Mouse (Mus musculus): Measurements from ENCODE around the gene Psmd2. TPM values are rescaled to one million over a fixed set of nuclear protein-coding genes. Genes with fewer than 3 reads are reported as not detected.

Gene Psmd2
- polyA plus RNA-seq, 1 experiment from 2014 or later: 301 TPM

DNA sequence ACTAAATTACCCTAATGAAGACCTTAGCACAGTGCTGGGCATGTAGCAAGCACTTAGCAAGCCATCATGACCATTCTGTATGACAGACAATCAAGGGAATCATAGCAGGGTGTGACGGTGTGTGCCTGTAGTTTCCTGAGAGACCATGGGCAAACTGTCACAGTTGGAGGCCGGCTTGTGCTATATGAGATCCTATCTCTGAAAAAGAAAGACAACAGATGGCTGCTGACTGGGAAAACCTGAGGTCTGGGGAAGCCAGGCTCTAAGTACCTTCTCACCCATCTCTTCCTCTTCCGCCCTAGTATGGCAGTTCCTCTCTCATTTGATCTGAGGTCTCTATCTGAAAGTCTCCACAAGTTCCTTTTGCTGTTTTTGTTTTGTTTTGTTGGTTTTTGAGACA is 54.3 kb downstream of the Psmd2 start:
- ATAC-seq (ENCODE audit: low read depth): no peak
- H3K4me2 ChIP-seq (ENCODE audit: low read depth, low read length): no peak overlapping the region
- peaks cover 11% of the 10 kb centered on the region for H3K4me1 ChIP-seq (replicated peaks; ENCODE audit: control insufficient read depth, insufficient read depth, low read length)
- WGBS: 84% methylated on average over 3 of the region's 3 CpGs
- H3K9me3 ChIP-seq (ENCODE audit: control insufficient read depth, low read length): no peaks in the 10 kb centered on the region
- no peak overlapping the region for H3K9ac ChIP-seq (ENCODE audit: low read length)
- H3K36me3 ChIP-seq (ENCODE audit: control insufficient read depth, insufficient read depth, low read length): peaks cover 2% of the 10 kb centered on the region; the same call in 1 of the 2 replicates
- H3K4me3 ChIP-seq (ENCODE audit: low read length): no peak overlapping the region
- H3K27me3 ChIP-seq (ENCODE audit: control insufficient read depth, insufficient read depth, low read depth, low read length): no peaks in the 10 kb centered on the region
- H3K27ac ChIP-seq (ENCODE audit: low read length): no peak overlapping the region

DNA sequence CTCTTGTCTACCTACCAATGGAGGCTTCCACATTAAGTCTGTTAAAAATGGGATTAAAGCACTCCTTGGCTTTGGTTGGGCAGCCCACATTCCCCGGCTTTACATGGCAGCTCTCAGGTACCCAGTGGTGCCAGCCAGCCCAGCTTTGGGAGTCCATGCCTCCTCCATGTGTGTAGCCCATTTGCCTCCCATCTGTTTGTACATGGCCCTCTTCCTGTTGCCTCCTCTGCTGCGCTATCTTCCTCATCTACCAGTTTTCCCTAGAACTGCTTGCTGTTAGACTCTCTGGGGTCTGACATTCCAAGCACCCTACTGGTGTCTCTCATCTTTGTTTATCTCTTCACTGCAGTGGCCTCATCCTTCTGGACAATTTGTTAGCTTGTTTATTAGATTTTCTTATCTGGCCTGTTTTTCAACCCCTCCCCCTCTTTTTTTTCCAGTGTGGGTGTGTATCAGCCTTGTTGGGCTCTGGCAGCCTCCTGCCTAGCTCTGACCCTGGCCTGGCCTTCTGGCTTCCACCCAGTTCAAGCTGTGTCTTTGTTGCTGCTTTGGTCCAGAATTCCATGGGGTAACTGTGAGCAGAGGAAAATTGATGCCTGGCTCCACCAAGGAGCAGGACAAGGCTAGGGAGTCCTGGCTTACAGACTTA is 55.1 kb downstream of the Psmd2 start:
- H3K9me3 ChIP-seq (ENCODE audit: control insufficient read depth, low read length): no peaks in the 10 kb centered on the region
- H3K4me3 ChIP-seq (ENCODE audit: low read length): no peak overlapping the region
- H3K9ac ChIP-seq (ENCODE audit: low read length): no peak overlapping the region
- H3K27ac ChIP-seq (ENCODE audit: low read length): no peak overlapping the region
- H3K4me2 ChIP-seq (ENCODE audit: low read depth, low read length): no peak overlapping the region
- peaks cover 9% of the 10 kb centered on the region for H3K4me1 ChIP-seq (replicated peaks; ENCODE audit: control insufficient read depth, insufficient read depth, low read length)
- no peak for ATAC-seq (ENCODE audit: low read depth)
- H3K36me3 ChIP-seq (ENCODE audit: control insufficient read depth, insufficient read depth, low read length): peaks cover 2% of the 10 kb centered on the region
- 84% methylated on average over 2 of the region's 2 CpGs for WGBS
- no peaks in the 10 kb centered on the region for H3K27me3 ChIP-seq (ENCODE audit: control insufficient read depth, insufficient read depth, low read depth, low read length)

DNA sequence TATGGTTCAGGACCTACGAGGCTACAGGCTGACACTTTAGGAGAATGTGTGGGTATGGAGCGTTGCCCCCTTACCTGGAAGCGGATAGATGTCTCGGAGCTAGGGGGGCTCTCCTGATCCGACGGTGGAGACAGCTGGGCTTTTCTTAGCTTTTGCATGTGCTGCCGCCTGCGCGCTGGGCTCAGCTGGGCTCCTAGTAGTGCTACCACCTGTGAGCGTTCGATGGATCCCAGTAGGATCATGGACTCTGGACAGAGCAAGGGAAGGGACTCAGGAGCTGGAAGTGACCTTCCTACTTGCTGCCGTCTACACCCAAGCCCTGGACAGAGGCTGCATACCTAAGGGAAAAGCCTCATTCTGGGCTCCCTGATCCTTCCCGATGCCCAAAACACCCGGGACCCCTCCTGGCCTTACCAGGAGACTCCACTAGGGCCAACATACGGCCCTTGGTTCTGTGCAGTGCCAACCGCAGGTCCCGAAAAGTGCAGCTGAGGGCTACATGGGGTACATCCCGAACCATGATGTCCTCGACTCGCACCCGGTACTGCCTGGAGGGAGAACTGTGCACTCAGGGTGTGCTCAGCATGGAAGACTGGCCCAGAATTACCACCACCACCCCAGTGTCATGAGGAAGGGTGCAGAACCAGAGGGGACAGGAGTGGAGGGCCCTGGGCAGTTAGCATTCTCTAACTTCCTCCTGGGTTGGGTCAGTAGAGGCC is 56.9 kb downstream of the Psmd2 start:
- Histone ChIP-seq H3K27ac (ENCODE audit: low read length) (no peak overlapping the region), H3K36me3 (ENCODE audit: control insufficient read depth, insufficient read depth, low read length) (peaks cover 2% of the 10 kb centered on the region), H3K4me3 (ENCODE audit: low read length) (no peak overlapping the region), H3K4me1 (replicated peaks; ENCODE audit: control insufficient read depth, insufficient read depth, low read length) (no peaks in the 10 kb centered on the region; the same call in 1 of the 2 replicates), H3K9me3 (ENCODE audit: control insufficient read depth, low read length) (no peaks in the 10 kb centered on the region), H3K4me2 (ENCODE audit: low read depth, low read length) (no peak overlapping the region), H3K9ac (ENCODE audit: low read length) (no peak overlapping the region), H3K27me3 (ENCODE audit: control insufficient read depth, insufficient read depth, low read depth, low read length) (no peaks in the 10 kb centered on the region)
- 91% methylated on average over 21 of the region's 21 CpGs for WGBS
- ATAC-seq (ENCODE audit: low read depth): no peak

DNA sequence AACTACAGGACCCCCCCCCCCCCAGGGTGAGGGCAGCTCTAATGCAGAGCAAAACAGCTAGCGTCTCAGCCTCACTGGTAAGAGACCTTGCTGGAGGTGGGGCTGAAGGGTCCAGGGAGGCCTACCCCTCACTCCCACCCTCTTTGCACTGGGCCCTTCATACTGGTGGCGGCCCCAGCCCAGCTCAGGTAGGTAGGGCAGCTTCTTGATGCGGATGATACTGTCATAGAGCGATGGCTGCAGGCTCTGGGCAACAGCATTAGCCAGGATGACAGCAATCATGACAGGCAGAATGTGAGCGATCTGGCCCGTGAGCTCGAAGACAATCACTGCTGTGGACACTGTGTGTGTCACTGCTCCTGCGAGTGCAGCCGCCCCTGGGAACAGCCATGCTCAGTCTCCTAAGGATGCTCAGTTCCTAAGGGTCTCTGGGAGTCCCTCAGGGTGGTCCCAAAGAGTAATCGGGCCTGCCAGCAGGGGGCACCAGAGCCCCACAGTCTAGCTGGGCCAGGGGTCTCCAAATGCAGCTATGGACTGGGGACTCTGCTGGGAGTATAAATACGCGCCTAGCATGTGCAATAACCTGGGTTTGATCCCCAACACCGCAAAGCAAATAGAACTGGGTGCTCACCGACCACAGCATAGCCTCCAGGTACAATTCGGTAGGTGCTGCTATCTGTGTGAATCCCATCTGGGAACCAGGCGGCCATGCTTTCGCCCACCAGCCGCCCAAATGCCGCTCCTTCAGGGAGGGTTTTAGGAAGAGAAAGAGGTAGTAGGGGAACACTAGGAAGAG is 57.7 kb downstream of the Psmd2 start:
- Histone ChIP-seq H3K4me1 (replicated peaks; ENCODE audit: control insufficient read depth, insufficient read depth, low read length) (no peaks in the 10 kb centered on the region; the same call in 1 of the 2 replicates), H3K36me3 (ENCODE audit: control insufficient read depth, insufficient read depth, low read length) (peaks cover 2% of the 10 kb centered on the region), H3K27ac (ENCODE audit: low read length) (no peak overlapping the region), H3K4me2 (ENCODE audit: low read depth, low read length) (no peak overlapping the region), H3K9ac (ENCODE audit: low read length) (no peak overlapping the region), H3K9me3 (ENCODE audit: control insufficient read depth, low read length) (no peaks in the 10 kb centered on the region), H3K27me3 (ENCODE audit: control insufficient read depth, insufficient read depth, low read depth, low read length) (no peaks in the 10 kb centered on the region), H3K4me3 (ENCODE audit: low read length) (no peak overlapping the region)
- 76% methylated on average over 19 of the region's 19 CpGs for WGBS
- no peak for ATAC-seq (ENCODE audit: low read depth)

DNA sequence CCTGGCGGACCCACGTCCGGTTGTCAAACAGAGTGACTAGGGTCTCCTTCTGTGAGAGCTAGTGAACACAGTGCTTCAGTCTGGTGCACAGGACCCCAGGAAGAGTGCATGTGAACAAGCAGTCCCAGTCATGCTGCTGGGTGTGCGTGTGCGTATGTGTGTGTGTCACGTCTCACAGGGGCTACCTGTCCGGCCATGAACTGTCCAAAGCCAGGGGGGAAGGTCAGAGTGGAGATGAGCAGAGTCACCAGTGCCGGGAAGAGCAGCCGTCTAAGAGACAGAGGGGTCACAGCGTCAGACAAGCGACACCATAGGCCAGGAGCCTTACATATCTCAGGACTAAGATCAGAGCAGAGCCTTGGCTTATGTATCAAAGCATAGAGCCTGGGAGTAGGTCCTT is 58.9 kb downstream of the Psmd2 start:
- H3K36me3 ChIP-seq (ENCODE audit: control insufficient read depth, insufficient read depth, low read length): peaks cover 2% of the 10 kb centered on the region
- no peak overlapping the region for H3K4me2 ChIP-seq (ENCODE audit: low read depth, low read length)
- WGBS: 88% methylated on average over 11 of the region's 11 CpGs
- H3K4me1 ChIP-seq (replicated peaks; ENCODE audit: control insufficient read depth, insufficient read depth, low read length): peaks cover 7% of the 10 kb centered on the region
- H3K27me3 ChIP-seq (ENCODE audit: control insufficient read depth, insufficient read depth, low read depth, low read length): no peaks in the 10 kb centered on the region
- H3K27ac ChIP-seq (ENCODE audit: low read length): no peak overlapping the region
- H3K9me3 ChIP-seq (ENCODE audit: control insufficient read depth, low read length): no peaks in the 10 kb centered on the region
- H3K4me3 ChIP-seq (ENCODE audit: low read length): no peak overlapping the region
- H3K9ac ChIP-seq (ENCODE audit: low read length): no peak overlapping the region
- no peak for ATAC-seq (ENCODE audit: low read depth)

DNA sequence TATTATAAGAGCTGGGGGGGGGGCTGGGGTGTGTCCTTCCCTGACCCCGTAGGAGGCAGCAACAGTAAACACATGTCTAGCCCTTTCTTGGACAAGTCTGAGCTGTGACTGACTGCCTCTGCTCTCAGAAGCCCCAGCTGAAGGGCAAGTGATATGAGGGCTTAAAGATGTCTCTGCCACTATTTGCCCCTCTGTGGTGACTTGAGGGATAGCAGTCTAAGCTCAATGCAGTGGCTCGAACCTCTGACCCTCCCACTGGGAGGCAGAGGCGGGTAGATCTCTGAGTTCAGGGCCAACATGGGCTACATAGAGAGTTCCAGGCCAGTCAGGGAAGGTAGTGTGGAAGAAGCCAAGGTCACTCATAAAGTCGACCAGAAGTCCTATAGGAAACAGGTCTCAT is 59.4 kb downstream of the Psmd2 start:
- H3K4me2 ChIP-seq (ENCODE audit: low read depth, low read length): no peak overlapping the region
- no peaks in the 10 kb centered on the region for H3K9me3 ChIP-seq (ENCODE audit: control insufficient read depth, low read length)
- H3K27ac ChIP-seq (ENCODE audit: low read length): no peak overlapping the region
- H3K4me1 ChIP-seq (replicated peaks; ENCODE audit: control insufficient read depth, insufficient read depth, low read length): peaks cover 9% of the 10 kb centered on the region
- WGBS: 81% methylated on average over 4 of the region's 4 CpGs
- no peak overlapping the region for H3K9ac ChIP-seq (ENCODE audit: low read length)
- peaks cover 2% of the 10 kb centered on the region for H3K36me3 ChIP-seq (ENCODE audit: control insufficient read depth, insufficient read depth, low read length)
- H3K27me3 ChIP-seq (ENCODE audit: control insufficient read depth, insufficient read depth, low read depth, low read length): no peaks in the 10 kb centered on the region
- ATAC-seq (ENCODE audit: low read depth): no peak
- no peak overlapping the region for H3K4me3 ChIP-seq (ENCODE audit: low read length)

DNA sequence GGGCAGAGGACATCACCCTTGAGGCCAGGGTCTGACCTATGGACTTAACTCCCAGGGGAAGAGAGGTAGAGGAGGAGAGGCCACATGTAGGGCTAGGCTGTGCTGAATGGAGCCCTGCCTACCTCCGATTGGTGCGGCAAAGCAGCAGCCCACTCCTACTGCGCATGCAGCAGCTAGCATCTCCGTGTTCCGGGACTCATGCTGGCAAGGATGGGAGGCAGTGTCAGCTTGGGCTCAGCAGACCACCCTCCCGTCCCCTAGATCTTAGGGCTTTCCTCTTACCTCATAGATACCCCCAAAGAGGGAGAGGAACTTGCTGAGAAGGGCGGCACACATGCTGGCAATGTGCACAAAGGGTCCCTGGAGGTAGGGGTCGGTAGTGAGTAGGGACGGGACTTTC is 60.7 kb downstream of the Psmd2 start:
- peaks cover 2% of the 10 kb centered on the region for H3K36me3 ChIP-seq (ENCODE audit: control insufficient read depth, insufficient read depth, low read length)
- H3K9ac ChIP-seq (ENCODE audit: low read length): no peak overlapping the region
- H3K4me1 ChIP-seq (replicated peaks; ENCODE audit: control insufficient read depth, insufficient read depth, low read length): peaks cover 15% of the 10 kb centered on the region
- H3K4me3 ChIP-seq (ENCODE audit: low read length): no peak overlapping the region
- H3K27ac ChIP-seq (ENCODE audit: low read length): no peak overlapping the region
- ATAC-seq (ENCODE audit: low read depth): no peak
- H3K27me3 ChIP-seq (ENCODE audit: control insufficient read depth, insufficient read depth, low read depth, low read length): no peaks in the 10 kb centered on the region
- no peaks in the 10 kb centered on the region for H3K9me3 ChIP-seq (ENCODE audit: control insufficient read depth, low read length)
- H3K4me2 ChIP-seq (ENCODE audit: low read depth, low read length): no peak overlapping the region
- 84% methylated on average over 9 of the region's 9 CpGs for WGBS

DNA sequence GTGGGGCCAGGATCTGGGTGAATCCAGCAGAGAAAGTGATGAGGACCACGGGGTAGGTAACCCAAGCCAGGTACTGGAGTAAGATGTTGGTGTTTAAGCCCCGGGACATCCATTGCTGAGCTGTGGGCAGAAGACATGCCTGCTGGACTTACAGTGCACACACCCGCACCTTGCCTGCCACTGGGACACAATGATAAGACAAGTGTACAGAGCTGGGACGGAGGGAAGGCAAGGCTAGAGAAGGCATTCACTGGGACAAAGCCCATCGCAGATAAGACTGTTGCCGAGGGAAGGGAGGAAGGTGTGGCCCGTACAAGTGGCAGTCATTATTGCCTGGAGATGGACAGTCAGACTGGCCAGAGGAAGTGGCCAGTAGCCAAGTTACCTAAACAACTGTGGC is 61.4 kb downstream of the Psmd2 start:
- Histone ChIP-seq H3K27ac (ENCODE audit: low read length) (no peak overlapping the region), H3K4me1 (replicated peaks; ENCODE audit: control insufficient read depth, insufficient read depth, low read length) (peaks cover 15% of the 10 kb centered on the region), H3K4me3 (ENCODE audit: low read length) (no peak overlapping the region), H3K9me3 (ENCODE audit: control insufficient read depth, low read length) (no peaks in the 10 kb centered on the region), H3K9ac (ENCODE audit: low read length) (no peak overlapping the region), H3K27me3 (ENCODE audit: control insufficient read depth, insufficient read depth, low read depth, low read length) (no peaks in the 10 kb centered on the region), H3K36me3 (ENCODE audit: control insufficient read depth, insufficient read depth, low read length) (peaks cover 2% of the 10 kb centered on the region), H3K4me2 (ENCODE audit: low read depth, low read length) (no peak overlapping the region)
- 77% methylated on average over 7 of the region's 7 CpGs for WGBS
- no peak for ATAC-seq (ENCODE audit: low read depth)
